Mouse (Mus musculus): ENCODE measurements around the gene Zmynd19.
"Not testable (repeated sequence)": the region's sequence is repeated elsewhere in the genome, so short reads cannot be mapped to it uniquely, and the experiment has no call there.

The Zmynd19 gene

GRCm38 (mm10) chr2:24944304-24944703 lies 5.3 kb upstream of the Zmynd19 start:
- DNase-seq, result not testable (repeated sequence)

- peak in 1 of 2 experiments; percentile 20 for DNase-seq
Observed at GRCm38 (mm10) chr2:24950189-24950535, 570 bp downstream of the Zmynd19 start.

GRCm38 (mm10) chr2:24952537-24953055 lies 3.0 kb downstream of the Zmynd19 start:
- DNase-seq, result no peak

GRCm38 (mm10) chr2:24960910-24961309 lies 11.3 kb downstream of the Zmynd19 start:
- DNase-seq, result peak in 1 of 2 experiments; percentile 38

- DNase-seq, result peak; percentile 89 to 92
Observed at GRCm38 (mm10) chr2:24962304-24963000, 12.9 kb downstream of the Zmynd19 start, which contains the start of gene Dph7. Dph7 (plus strand) TSS chr2:24962400.

- DNase-seq, result no peak
Observed at GRCm38 (mm10) chr2:24970386-24970785, 20.8 kb downstream of the Zmynd19 start.

- not testable (repeated sequence) for DNase-seq
Observed at GRCm38 (mm10) chr2:24974452-24974851, 24.9 kb downstream of the Zmynd19 start.

GRCm38 (mm10) chr2:24974906-24975703 lies 25.5 kb downstream of the Zmynd19 start, which contains the start of gene Mrpl41:
Mrpl41 (minus strand) TSS chr2:24975098.
- peak; percentile 96 to 99 for DNase-seq

GRCm38 (mm10) chr2:24975704-24976297 lies 26.2 kb downstream of the Zmynd19 start, which contains the start of gene Pnpla7:
Pnpla7 (plus strand) TSS chr2:24976033.
- DNase-seq, result peak; percentile 49 to 62

GRCm38 (mm10) chr2:24976960-24977359 lies 27.4 kb downstream of the Zmynd19 start:
- no peak for DNase-seq

GRCm38 (mm10) chr2:24987762-24988161 lies 38.2 kb downstream of the Zmynd19 start:
- no peak for DNase-seq

GRCm38 (mm10) chr2:24995332-24995731 lies 45.7 kb downstream of the Zmynd19 start:
- DNase-seq, result no peak

- DNase-seq, result no peak
Observed at GRCm38 (mm10) chr2:24996471-24996870, 46.9 kb downstream of the Zmynd19 start.

- DNase-seq, result peak; percentile 19 to 32
Observed at GRCm38 (mm10) chr2:25000544-25001235, 51.1 kb downstream of the Zmynd19 start.

- DNase-seq, result no peak
Observed at GRCm38 (mm10) chr2:25003946-25004786, 54.6 kb downstream of the Zmynd19 start.

- no peak for DNase-seq
Observed at GRCm38 (mm10) chr2:25006767-25007166, 57.2 kb downstream of the Zmynd19 start.

GRCm38 (mm10) chr2:25008250-25008649 lies 58.7 kb downstream of the Zmynd19 start:
- no peak for DNase-seq

All from cerebellum, adult 18-20 months (tissue).